Mouse (Mus musculus): ENCODE measurements around the gene Gm2237. TPM values are rescaled to one million over a fixed set of nuclear protein-coding genes. Genes with fewer than 3 reads are reported as not detected.
"Not testable (repeated sequence)": the region's sequence is repeated elsewhere in the genome, so short reads cannot be mapped to it uniquely, and the experiment has no call there.

Gene Gm2237
- 3.4 and 5.4 TPM in 2 replicates for polyA plus RNA-seq (2012; rRNA removed)

DNA sequence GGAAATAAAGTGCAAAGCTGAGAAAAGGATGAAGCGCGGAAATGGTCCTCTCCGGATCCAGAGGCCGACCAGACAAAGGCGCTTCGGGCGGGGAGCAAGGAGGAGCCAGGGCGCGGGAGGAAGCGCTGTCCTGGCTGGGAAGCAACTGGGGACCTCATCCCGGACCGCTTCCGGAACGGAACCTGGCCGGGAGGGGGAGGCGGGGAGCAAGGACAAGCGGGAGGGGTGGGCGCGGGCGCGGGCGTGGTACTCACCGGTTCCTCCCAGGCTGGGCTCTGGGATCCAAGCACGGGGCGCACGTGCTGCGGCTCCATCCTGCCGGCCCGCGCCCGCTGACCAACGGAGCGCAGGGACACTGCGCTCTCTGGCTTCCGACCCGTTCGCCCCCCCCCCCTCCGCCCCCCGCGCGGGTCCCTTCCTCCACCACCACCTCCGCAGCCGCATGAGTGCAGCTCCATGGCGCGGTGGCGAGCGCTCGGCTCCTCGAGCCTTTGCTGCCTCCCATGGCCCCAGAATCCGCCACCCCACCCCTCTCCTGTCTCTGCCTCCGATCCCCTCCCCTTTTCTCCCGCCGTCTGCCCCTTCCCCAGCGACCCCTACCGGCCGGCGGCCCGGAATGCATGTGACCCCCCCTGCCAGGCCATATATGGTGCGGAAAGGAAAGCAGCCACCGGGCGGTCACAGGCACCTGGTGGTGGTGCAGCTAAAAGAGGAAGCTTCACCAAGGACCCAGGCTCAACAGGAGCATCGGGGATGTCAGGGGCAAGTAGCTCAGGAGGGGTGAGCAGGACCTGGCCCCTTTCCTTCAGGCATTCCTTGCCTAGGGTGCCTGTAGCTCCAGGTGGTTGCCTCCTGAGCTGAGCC is at the start of gene Gm2237:
Gm2237 (minus strand) TSS at position 332 of the 864 bp plus-strand sequence.
- H3K27ac ChIP-seq (ENCODE audit: insufficient read depth, low read length); H3K4me1 ChIP-seq (ENCODE audit: control insufficient read depth, insufficient read depth, low read length): not testable (repeated sequence)
- H3K4me3 ChIP-seq (ENCODE audit: insufficient read depth, low read length) = 0 out of 2 replicates have a peak within 1 kb of the TSS, but pooled peaks have one; percentile 18

DNA sequence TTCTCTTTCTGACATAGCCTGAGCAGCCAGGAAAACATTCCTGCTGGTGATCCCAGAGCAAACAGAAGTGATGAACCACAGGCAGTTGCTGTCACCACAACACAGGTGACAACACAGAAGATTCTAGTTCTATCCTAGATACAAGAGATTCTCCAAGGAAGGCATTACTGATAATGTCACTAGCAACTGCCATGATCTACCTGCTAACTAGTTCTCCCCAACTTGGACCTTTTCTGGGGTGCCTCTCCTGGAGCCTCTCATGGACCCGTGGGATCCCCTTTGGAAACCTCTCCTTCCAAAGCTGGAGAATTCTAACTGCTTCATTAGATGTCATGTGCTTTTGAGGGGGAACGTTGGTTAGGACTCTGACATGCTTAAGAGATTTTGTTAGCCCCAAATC is 17.5 kb upstream of the Gm2237 start, which contains the start of gene Gm5458:
Gm5458 (minus strand) TSS at position 101 of the 400 bp plus-strand sequence.
- not testable (repeated sequence) for H3K27ac ChIP-seq (ENCODE audit: insufficient read depth, low read length); H3K4me3 ChIP-seq (ENCODE audit: insufficient read depth, low read length); H3K4me1 ChIP-seq (ENCODE audit: control insufficient read depth, insufficient read depth, low read length)

DNA sequence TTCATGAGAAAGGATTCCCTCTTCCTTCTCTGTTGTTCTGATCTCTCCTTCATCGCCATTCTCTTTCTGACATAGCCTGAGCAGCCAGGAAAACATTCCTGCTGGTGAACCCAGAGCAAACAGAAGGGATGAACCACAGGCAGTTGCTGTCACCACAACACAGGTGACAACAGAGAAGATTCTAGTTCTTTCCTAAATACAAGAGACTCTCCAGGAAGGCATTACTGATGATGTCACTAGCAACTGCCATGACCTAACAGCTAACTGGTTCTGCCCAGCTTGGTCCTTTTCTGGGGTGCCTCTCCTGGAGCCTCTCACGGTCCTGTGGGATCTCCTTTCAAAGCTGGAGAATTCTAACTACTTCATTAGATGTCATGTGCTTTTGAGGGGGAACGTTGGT is 35.1 kb downstream of the Gm2237 start, which contains the start of gene Gm2244:
Gm2244 (minus strand) TSS at position 101 of the 400 bp plus-strand sequence.
- not testable (repeated sequence) for H3K4me1 ChIP-seq (ENCODE audit: control insufficient read depth, insufficient read depth, low read length); H3K27ac ChIP-seq (ENCODE audit: insufficient read depth, low read length); H3K4me3 ChIP-seq (ENCODE audit: insufficient read depth, low read length)

Other genes with a start within 250 kb of the Gm2237 start
- gene Gm21738, start 166.2 kb downstream of the Gm2237 start, polyA plus RNA-seq (2012; rRNA removed) = 0.34 TPM in 1 of 2 replicates, not detected in the other
- gene Gm2244, start 35.2 kb downstream of the Gm2237 start, polyA plus RNA-seq (2012; rRNA removed) = 0.08 TPM in 1 of 2 replicates, not detected in the other
- gene Gm5458, start 17.4 kb upstream of the Gm2237 start, polyA plus RNA-seq (2012; rRNA removed) = not detected in 2 replicates
- 2.2 TPM in 2 replicates for gene Nid2, start 166.1 kb upstream of the Gm2237 start, polyA plus RNA-seq (2012; rRNA removed)
- gene Rtraf, start 238.7 kb upstream of the Gm2237 start, polyA plus RNA-seq (2012; rRNA removed) = 61.1 and 62.5 TPM in 2 replicates